Mouse (Mus musculus) brown adipose tissue, adult 24 weeks (tissue): Measurements from ENCODE around the gene M1ap. TPM values are rescaled to one million over a fixed set of nuclear protein-coding genes. Genes with fewer than 3 reads are reported as not detected.

Source experiments
- H3K27ac ChIP-seq: fragments of 200-500 bp; replicated peaks from 2 replicates; pipeline ENCODE4 v1.5.1; 2012; ENCODE audit warnings: low read depth, mild to moderate bottlenecking, low read length
- H3K4me1 ChIP-seq: fragments of 200-500 bp; 2 replicates; pipeline ENCODE4 v1.6.1; 2012; ENCODE audit warnings: low read length, mixed read lengths; ENCODE audit not compliant: control insufficient read depth, insufficient read depth, insufficient read length
- H3K4me3 ChIP-seq: fragments of 200-500 bp; 2 replicates; pipeline ENCODE4 v1.5.1; 2012; ENCODE audit warnings: low read depth, mild to moderate bottlenecking, low read length, moderate library complexity; ENCODE audit not compliant: insufficient read depth
- polyA plus RNA-seq: library from polyadenylated mRNA; stranded (reverse); fragments of >200 nt; gene quantifications from 2 replicates; pipeline ENCODE4 v1.2.4, GENCODE M21; 2012; ENCODE audit not compliant: missing spikeins, insufficient read depth, insufficient read length

The M1ap gene
- polyA plus RNA-seq = not detected in 2 replicates

DNA sequence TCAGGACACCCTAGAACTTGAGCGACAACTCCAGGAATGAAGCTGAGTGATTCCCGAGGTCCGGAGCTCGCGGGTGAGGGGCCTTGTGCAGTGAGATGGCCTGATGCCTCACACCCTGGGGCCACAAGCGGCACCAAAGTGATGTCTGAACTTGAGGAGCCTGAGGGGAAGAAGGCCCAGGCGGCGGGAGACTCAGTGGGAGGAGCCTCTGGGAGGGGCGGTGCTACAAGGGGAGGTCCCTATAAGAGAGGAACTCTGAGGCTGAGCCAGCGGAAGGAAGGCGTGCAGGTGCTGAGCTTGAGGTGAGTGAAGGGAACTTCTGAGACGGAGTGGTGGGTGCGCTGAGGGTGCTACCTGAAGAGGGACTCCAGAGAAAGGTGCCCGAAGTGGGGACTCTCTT, at the start of gene M1ap:
M1ap (plus strand) TSS at position 252 of the 400 bp plus-strand sequence.
- Histone ChIP-seq H3K27ac (no peak within 1 kb of the TSS), H3K4me3 (no peak within 1 kb of the TSS), H3K4me1 (no peaks in the 10 kb centered on the region)

DNA sequence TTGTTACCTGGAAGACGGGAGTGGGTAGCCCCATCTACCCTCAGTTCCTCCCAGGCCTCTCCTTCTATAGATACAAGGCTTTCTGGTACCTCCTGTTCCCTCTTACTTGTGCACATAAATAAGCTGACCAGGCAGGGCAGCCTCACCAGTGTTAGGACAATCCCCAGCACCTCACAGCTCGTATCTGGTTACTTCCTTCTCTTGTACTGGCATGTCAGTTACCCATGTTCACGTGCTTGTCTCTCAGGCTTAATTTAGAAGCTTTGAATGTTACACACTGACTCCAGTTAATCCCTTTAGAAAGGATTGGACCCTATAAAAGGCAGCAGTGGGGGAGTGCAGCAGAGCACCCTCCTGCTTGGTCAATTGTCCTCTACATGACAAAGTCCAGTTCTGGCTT, 49.4 kb upstream of the M1ap start:
- Histone ChIP-seq H3K27ac (no peak overlapping the region), H3K4me1 (no peaks in the 10 kb centered on the region), H3K4me3 (no peak overlapping the region)

DNA sequence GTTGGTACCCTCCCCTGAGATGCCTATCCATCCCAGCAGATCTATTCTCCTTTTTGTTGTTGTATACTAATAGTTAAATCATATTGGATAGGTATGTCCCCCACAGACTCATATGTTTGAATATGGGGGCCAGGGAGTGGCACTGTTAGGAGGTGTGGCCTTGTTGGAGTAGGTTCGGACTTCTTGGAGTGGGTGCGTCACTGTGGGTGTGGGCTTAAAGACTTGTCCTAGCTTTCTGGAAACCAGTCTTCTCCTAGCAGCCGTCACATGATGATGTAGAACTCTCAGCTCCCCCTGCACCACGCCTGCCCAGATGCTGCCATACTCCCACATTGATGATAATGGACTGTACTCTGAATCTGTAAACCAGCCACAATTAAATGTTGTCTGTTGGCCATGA, 48.5 kb upstream of the M1ap start:
- Histone ChIP-seq H3K27ac (no peak overlapping the region), H3K4me1 (no peaks in the 10 kb centered on the region), H3K4me3 (no peak overlapping the region)

DNA sequence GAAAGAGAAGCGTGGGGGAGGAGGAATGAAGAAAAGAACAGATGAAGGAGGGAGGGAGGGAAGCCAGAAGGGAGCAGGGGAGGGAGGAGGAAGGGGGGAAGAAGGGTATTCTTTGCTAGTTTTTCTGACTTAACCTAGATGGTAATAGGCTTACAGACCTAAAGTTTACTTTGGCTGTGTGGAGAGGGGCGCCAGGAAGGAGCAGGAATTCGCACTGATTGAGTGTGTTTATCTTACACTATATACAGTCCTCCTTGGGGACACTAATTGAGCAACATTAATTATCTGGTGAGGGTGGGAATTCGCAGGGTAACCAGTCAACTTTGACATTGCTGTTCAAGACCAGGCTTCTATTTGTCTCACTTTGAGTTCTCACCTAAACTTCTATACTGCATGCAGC, 48.0 kb upstream of the M1ap start:
- Histone ChIP-seq H3K27ac (no peak overlapping the region), H3K4me3 (no peak overlapping the region), H3K4me1 (no peaks in the 10 kb centered on the region)

DNA sequence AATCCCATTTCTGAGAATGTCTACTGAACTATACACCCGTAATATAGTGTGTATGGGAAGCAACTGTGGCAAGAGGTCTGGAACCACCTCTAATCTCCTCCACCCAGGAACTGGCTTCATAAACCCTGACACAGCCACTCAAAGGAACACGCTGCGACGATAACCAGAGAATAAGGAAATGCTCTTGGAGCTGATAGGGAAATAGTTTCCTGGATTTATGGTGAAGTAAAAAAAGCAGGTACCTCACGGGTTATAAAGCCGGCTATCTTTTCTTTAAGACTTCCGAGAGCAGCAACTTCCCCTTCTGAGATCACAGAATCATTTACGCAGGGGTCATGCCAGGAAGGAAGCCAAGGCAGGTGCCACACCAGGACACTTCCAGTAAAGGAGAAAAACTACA, 44.1 kb upstream of the M1ap start:
- H3K4me3 ChIP-seq = no peak overlapping the region
- no peak overlapping the region for H3K27ac ChIP-seq
- H3K4me1 ChIP-seq = no peaks in the 10 kb centered on the region

DNA sequence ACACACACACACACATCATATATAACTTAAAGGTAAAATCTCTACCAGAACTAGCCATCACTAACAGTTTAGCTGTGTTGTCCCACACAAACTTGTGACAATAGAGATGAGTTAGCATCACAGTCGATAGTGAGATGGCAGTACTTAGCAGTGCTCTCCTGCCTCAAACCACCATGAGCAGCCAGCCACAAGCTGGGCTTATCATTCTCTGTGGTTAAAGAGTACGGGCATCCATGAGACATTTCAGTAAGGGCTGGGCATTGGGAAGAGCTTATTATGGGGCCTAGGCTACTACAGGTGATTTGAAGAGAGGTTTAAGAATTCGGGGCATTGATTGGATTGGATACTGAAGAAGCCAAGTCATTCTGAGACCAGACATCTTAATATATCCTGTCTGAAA, 39.7 kb upstream of the M1ap start:
- no peaks in the 10 kb centered on the region for H3K4me1 ChIP-seq
- no peak overlapping the region for H3K4me3 ChIP-seq
- no peak overlapping the region for H3K27ac ChIP-seq

DNA sequence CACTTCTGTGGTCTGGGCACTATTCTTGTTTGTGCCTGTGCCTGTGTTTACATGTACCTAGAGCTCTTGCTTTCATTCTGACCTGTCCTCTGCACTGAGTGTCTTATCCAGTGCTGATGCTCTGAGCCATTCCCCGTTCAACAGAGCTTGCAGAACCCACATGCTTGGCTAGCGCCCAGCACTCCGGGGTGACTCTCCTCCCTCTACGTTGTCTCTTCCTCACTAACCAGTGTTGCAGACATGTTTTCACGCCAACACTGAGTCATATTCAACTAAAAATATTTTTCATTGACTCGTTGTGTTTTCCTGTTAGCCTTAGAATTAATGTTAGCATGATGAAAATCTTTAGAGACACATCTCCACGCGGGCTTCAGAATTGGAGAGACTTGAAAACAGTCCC, 38.7 kb upstream of the M1ap start:
- Histone ChIP-seq H3K27ac (no peak overlapping the region), H3K4me3 (no peak overlapping the region), H3K4me1 (no peaks in the 10 kb centered on the region)

DNA sequence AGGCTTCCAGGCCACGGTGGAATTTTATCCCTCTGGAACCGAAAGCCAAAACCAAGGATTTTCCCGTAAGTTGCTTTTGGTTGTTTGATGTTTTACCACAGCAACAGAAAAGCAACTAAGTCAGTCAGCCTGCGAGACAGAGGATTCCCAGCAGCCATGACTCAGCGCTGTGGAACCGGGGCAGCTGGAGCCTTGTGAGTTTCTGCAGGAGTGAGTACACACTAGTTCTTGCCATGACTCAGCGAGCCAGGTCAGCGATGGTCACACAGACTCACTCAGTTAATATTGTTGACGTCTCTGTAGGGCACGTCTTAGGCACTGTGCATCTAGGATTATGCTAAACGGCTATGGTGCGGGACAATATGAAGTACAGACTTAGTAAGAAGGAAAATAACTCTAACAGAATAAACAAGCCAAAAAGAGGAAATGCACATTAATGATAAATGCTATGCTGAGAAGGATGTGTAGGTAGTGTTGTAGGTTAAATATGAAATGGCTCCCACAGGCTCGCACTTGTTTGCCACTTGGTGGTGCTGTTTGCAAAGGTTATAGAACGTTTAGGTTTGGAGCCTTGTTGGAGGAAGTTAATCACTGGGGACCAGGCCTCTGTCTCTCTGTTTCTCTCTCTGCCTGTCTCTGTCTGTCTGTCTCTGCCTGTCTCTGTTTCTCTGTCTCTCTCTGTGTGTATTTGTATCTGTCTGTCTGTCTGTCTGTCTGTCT, 37.4 kb upstream of the M1ap start:
- Histone ChIP-seq H3K27ac (no peak overlapping the region), H3K4me1 (no peaks in the 10 kb centered on the region), H3K4me3 (no peak overlapping the region)

DNA sequence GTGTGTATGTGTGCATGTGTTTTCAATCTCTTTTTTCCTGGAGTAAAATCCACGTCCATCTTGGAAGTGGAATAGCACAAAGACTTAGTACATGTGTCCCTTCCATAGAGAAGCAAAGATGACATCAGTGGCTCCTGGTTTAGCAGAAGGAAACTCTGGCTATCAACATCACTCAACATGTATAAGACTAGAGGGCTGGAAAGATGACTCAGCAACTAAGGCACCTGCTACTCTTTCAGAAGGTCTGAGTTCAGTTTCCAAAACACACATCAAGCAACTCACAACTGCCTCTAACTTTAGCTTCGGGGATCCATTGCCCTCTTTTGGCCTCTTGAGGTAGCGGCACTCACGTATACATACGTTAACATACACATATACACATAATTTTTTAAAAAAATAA, 35.4 kb upstream of the M1ap start:
- H3K4me1 ChIP-seq = no peaks in the 10 kb centered on the region
- H3K27ac ChIP-seq = no peak overlapping the region
- H3K4me3 ChIP-seq = no peak overlapping the region

DNA sequence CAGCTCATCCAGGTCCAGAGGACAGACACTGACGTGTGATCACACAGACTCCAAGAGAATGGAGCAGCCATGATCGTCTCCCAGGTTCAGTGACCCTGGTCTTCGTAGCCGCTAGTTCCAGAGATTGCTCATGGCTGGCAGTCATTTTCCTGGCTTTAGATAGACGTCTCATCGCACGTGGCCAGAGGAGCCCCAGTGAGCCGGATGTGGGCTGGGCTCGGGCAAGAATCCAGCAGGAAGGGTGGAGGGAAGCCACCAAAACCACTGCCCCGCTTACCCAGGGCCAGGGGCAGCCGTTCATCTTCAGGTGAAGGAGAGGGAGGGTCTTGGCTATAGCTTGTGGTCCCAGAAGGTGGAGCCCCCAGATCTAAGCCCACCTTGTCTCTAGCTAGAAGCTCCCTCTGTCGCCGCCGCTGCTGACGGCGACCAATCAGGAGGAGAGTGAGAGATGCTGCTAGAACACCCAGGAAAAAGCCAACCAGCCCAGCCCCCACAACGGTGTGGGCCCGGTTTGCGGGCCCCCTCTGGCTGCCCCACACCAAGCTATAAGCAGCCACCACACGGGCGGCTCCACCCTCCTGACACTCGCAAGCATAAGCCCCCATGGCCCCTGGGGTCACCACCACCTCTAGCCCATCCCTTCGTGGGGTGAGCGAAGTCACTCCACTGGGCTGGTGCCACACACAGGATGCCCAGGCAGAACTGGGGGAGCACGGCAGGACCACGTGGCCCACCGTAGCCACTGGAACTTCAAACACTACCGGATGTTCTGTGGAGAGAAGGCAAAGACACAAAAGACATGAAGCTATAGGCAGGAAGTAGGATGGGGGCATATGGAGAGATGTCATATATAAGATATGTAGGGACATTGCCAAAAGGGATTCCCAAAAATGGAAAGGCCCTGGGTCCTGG, 33.1 kb upstream of the M1ap start:
- no peak overlapping the region for H3K27ac ChIP-seq
- H3K4me1 ChIP-seq = no peaks in the 10 kb centered on the region
- no peak overlapping the region for H3K4me3 ChIP-seq

DNA sequence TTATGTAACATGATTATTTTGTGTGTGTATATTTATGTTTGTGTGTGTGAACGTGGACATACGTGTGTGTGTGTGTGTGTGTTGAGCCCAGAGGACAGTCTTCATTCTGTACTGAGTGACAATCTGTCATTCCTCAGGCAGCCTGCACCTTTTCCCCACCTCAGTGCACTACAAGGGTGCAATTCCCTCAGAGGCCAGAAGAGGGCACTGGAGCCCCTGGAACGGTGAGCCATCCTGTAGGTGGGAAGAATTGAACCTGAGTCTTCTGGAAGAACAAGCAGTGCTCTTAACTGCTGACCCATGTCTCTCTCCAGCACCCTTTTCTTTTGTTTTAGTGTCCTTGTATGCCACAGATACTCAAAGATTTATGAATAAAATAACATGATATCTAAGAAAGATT, 30.8 kb upstream of the M1ap start:
- H3K4me3 ChIP-seq = no peak overlapping the region
- no peak overlapping the region for H3K27ac ChIP-seq
- H3K4me1 ChIP-seq = no peaks in the 10 kb centered on the region

DNA sequence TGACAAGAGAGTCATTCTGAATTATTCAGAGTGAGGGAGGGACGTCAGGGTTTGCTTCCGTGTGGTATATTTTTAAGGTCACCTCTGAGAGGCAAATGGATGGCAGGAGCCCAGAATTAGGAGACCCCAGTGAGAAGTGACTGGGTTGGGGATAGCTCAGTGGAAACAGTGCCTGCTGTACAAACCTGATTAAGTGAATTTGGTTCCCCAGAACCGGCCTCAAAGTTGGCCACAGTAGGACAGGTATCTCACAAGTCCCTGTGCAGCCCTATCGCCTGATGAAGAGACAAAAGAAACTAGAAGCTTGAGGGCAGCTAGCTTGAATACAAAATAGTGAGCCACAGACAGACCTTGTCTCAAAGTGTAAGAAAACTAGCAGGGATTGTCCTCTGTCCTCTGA, 30.2 kb upstream of the M1ap start:
- no peaks in the 10 kb centered on the region for H3K4me1 ChIP-seq
- H3K4me3 ChIP-seq = no peak overlapping the region
- H3K27ac ChIP-seq = no peak overlapping the region

DNA sequence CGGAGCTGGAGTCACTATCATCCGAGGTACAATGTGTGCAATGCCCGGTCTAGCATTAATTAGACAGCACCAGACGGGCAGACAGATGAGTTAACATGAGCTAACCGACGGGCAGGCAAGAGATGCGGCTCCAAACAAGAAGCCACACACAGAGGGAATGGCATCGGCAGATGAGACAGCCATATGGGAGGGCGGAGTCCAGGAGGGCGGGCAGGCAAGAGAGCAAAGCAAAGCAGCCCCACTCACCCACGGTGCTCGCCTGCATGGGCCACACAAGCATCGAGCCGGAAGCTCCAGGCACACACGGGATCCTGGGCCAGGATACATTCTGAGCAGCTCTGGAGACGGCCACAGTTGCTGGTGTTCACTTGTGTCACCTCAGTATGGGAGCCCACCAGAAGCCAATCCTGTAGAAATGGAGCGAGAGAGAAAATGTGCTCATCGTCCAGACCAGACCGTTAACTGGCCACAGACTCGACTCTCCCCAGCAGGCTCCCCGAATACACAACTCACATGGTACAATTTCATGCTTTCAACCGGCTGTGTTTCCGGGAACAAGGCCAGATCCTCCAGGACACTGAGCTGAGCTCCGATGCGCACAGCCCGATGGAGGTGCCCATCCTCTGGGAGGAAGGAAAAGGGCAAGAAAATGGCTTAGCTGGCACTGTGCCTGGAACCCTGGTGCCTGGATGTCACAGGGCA, 29.5 kb upstream of the M1ap start:
- H3K27ac ChIP-seq = no peak overlapping the region
- no peak overlapping the region for H3K4me3 ChIP-seq
- no peaks in the 10 kb centered on the region for H3K4me1 ChIP-seq

DNA sequence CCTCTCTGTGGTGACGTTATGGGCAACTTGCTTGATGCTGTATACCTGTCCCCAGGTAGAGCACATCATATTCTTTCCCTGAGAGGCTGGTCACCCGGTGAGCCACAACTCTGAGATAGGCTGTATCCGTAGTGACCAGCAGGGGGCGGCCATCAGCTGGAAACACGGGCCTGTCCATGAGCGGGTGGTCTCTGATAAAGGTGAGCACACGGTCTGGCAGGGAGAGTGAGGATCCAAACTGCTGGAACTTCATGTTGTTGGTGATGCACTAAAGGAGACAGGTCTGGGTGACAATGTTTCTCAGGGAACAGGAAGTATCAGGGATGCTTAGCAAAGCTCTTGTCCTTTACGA, 28.9 kb upstream of the M1ap start:
- no peak overlapping the region for H3K4me3 ChIP-seq
- no peaks in the 10 kb centered on the region for H3K4me1 ChIP-seq
- H3K27ac ChIP-seq = no peak overlapping the region

DNA sequence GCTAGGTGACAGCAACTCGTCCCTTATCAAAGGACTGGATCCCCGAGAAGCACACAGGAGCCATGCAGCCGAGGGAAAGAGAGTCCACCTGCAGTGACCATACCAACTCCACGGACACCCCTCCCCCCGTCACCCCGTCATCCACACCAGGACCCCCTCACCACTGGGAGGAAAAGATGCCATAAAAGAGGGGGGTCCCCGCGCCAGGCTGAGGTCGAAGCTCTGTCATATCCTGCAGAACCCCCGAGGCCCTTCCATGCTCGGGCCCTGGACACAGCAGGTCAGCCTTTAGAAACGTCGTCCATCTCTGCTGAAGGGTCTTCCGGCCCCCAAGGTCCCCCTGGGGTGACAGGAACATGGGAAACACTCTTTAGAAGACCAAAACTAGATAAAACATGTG, 28.3 kb upstream of the M1ap start:
- H3K27ac ChIP-seq = no peak overlapping the region
- no peaks in the 10 kb centered on the region for H3K4me1 ChIP-seq
- H3K4me3 ChIP-seq = no peak overlapping the region
